Mouse (Mus musculus): ENCODE results near the gene Tdrd7.

Gene Tdrd7

DNA sequence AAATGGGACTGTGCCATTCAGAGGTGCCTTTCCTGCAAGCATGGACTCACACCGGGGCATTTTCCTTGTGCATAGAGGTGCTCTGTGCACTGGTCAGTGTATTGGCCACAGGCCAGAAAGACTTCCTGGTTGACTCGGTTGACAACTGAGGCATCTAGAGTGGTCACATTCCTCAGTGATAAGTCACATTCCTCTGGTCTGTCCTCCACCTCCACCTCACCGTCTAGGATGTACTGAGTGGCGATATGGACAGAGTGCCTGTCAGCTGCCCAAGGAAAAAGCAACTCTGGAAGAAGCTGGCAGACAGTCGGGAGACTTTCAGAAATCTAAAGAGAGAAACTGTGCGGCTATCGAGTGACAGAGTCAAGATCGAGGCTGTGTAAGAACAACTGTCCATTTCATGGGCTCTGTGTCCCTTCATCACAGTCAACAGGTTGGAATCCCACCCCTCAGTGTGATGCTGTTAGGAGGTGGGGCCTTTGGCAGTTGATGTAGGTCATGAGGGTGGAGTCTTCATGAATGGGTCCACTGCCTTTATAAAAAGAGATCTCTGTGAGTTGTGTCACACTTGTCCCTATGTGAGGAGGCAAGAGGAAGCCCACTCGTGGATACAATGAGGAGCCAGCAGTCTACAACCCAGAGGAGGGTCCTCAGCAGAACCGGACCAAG, at the start of gene Tdrd7:
Gene Tdrd7 (plus strand): TSS at position 564 of the 669 bp plus-strand sequence.
- DNase-seq (ENCODE audit: low read depth, low spot score): no peak

DNA sequence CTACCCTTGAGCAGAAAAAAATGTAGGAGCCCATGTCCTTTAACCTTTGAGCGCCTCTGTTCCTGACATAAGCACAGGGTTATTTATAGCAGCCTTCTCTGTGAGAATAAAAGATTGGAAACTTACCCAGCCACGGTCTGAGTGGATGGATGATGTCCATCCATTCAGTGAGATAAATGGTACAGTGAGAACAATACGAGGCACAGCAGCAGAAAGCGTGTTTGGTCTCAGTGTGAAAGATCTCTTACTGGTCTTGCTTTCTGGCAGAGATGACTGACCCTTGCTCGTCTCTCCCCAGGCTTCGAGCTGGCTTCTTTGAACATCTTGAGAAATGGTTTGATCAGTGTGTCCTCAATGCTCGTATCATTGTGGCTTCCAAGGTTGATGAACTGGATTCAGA, 48.0 kb upstream of the Tdrd7 start:
- DNase-seq (ENCODE audit: low read depth, low spot score): no peak

DNA sequence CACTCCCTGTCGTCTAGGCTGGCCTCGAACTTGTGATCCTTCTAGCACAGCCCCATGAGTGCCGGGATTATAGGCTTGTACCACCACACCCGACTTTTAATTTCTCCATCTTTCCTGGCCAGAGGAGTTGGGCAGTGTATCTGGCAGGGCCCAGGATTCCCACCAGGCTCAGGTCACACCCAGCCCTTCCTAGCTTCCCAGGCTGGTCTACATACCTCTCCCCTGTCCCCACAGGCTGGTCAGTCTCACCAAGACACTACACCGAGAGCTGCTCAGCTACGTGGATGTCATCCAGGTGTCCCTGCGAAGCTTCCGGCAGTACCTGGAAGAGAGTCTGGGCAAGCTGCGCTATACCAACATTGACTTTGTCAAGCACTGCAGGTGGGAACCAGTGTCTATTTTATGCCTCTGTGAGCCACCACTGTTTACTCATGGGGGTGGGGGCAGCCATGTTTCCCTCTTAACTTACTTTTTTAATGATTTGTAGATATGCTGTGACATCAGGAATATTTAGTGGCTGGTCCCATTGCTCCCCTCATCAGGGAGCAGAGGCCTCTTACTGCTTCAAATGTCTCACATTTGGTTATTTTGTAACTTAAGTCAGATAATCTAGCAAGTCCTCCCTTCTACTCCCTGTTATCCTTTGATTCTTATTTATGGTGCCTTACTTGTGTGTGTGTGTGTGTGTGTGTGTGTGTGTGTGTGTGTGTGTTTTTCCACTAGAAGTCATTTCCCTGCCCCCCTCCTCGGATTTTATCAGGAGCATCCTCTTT, 43.3 kb upstream of the Tdrd7 start:
- DNase-seq (ENCODE audit: low read depth, low spot score): no peak

DNA sequence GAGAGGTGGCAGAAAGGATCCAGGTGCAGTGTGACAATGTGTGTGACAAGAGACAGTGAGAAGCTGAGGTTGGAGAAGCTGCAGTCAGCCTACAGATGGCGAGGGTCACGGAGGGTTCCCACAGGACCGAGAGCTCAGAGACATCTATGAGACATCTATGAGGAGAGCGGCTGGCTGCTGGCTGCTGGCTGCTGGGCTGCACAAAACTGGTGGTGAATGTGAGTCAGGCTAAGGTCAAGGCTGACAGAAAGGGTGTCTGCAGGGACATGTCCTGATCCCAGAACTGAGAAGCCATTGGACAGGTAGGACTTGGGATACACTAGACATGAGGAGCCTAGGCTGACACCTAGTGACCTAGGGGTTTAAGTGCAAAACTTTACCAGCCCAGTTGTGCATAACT, 41.1 kb upstream of the Tdrd7 start:
- no peak for DNase-seq (ENCODE audit: low read depth, low spot score)

DNA sequence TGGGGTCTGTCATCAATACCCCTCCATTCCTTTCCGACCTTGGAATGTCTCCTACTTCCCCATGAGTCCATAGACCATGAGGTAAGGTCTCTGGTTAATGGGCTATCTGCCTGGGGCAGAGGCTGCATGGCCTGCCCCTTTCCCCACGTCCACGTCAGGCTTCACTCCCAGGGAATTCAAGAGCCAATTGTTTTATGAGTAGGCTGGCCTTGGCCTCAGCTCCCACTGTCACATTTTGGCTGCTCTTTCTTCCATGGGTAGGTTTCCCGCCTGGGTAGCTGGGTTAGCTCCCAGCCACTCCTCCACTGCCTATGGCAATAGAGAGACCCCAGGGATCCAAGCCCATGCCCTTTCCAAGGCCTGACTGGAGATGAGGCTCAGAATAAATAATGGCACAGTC, 36.6 kb upstream of the Tdrd7 start:
- no peak for DNase-seq (ENCODE audit: low read depth, low spot score)

DNA sequence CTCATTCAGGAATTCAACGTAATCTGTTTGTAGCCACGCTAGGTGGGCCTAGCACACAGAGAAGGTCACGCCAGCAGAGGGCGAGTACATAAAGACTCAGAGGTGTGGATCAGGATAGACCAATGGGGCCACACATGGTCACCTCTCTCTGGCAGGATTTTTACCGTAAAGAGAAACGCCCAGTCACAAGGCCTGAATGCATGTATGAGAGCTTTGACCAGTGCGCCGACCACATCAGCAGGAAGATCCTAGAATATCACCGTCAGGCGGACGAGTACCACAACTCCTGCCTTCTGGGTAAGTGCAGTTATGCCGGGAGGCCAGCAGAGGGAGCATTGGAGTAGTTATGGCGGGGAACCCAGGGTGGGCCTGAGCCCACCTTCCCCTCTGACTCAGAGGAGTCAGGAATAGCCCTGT, 23.5 kb upstream of the Tdrd7 start:
- no peak for DNase-seq (ENCODE audit: low read depth, low spot score)

DNA sequence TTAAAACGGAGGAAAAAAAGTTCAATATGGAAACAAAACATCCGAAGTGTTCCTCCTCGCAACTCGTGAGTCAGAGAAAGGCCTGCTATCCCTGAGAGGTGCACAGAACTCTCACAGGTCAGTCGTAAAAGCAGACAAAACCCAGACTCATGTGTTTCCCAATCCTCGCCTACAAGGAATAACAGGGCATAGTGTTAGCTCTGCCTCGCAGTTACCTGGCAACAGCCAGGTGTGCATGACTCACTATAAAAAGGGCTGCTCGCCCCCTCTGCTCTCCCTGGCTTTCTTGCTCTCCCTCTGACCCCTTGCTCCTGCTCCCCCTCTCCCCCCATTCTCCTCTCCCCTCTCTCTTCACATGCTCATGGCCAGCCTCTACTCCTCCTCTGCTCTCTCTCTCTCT, 17.4 kb upstream of the Tdrd7 start:
- no peak for DNase-seq (ENCODE audit: low read depth, low spot score)

DNA sequence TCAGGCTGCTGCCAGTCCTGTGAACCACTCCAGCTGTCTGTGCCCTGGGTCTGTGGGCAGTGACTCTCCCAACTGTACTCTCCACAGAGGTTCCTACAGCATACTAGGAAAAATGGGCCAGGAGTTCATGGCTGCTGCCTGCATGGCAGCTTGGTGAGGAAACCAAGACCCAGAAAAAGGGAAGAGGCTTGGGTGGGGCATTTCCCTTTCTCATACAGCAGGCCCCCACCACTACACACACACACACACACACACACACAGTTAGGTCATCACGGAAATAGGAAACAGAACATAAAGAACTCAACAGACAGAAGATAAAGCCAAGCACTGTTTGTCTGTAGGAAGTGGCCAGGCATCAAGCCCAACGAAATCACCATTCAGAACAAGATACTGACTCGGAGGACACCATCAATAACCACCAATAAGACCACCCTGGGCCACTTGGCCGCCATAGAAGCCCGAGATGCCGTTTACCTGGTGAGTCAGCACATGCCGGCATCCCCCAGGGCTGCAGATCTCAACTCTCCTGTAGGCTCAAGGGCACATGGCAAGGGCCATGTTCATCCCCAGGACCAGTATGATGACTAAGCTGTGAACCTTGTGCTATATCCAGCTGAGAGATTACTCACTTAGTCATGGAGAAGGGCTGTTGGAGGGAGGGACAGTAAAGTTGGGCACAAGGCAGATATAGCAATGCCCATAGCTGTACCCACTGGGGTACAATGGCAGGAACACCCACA, 15.9 kb upstream of the Tdrd7 start:
- DNase-seq (ENCODE audit: low read depth, low spot score): no peak

DNA sequence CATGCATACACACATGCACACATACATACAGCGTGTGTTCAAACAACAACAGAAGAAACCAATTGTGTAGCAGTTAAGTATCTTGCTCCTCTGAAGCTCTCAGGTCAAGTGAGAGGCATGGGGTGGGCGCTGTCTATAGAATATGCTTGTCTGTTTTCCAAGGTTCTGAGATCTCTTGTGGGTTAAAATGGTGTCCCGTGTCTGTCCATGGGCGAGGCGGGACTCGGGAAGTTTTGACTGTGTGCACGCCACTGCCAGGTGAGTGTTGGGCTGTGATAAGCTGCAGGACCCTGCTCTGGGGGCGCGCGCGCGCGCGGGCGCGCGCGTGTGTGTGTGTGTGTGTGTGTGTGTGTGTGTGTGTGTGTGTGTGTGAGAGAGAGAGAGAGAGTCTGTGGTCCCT, 13.3 kb upstream of the Tdrd7 start:
- no peak for DNase-seq (ENCODE audit: low read depth, low spot score)

DNA sequence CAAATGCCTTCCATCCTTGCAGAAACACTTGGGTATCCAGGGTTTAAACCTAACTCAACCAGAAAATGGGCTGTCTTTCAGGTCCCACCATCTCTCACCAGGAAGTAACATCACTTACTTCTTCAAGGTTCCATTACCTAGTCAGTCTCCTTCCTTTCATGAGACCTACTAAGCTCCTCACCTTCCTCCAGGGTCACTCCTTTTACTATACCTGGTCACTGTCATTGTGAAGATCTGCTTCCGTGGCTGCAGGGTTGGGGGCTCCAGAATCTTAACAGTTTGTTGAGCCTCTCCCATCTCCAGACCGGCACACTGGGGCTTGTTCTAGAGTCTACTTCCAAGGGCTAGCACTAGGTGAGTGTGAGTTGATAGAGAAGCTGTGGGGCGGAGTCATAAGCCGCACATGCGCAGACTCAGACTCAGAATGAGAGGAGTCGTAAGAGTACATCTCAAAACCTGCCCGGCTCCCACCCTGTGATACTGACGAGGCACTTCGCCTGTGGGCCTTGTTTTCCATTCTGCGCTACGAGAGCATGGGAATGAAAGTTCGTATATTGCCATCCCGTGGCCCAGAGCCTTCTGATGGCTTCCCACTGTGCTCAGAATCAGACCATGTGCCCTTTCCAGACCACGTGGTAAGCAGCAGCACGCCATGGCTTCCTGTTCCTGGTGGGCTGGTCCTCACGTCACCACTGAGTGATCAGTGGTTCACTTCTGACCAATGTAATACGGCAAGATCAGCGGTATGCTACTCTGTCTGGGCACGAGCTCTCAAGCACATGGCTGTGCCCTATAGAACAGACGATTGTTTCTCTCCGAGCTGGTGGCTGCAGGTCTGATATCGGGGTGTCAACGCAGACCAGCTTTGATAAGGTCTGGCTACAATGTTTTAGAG, 11.9 kb upstream of the Tdrd7 start:
- DNase-seq (ENCODE audit: low read depth, low spot score): no peak

DNA sequence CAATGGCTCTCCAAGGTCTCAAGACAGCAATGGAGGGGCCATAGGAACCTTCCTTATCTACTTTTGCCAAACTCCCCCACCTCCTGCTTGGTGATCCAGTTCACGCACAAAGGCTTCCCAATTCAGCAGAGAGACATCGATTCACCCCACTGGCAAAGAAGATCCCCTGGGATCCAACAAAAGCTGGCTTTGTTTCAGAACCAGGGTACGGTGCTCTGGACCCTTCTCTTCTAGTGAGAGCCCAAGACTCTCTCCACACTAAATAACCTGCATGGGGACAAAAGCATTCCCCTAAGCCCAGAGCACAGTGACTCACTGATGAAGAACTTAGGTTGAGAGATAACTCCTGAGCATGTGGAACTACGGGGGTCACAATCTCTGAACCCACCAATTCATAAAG, 9.9 kb upstream of the Tdrd7 start:
- no peak for DNase-seq (ENCODE audit: low read depth, low spot score)

DNA sequence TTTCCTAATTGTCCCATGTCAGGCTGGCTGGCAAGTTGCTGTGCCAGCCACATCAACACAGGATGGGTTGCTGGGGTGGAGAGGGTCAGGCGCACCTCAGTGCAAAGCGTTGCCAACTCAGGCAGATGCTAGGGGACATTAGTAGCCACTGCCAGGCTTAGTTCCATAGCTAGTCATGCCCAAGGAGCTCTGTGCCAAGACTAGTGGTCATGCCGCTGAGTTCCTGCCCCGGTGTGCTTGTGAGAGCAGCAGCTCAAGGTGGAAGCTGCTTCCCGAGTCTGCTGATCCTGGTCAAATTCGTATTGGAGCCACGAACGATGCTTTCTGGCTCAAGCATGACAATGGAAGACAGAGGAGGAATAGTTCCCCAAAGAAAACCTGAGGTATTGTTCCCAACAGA, 9.0 kb upstream of the Tdrd7 start:
- no peak for DNase-seq (ENCODE audit: low read depth, low spot score)

DNA sequence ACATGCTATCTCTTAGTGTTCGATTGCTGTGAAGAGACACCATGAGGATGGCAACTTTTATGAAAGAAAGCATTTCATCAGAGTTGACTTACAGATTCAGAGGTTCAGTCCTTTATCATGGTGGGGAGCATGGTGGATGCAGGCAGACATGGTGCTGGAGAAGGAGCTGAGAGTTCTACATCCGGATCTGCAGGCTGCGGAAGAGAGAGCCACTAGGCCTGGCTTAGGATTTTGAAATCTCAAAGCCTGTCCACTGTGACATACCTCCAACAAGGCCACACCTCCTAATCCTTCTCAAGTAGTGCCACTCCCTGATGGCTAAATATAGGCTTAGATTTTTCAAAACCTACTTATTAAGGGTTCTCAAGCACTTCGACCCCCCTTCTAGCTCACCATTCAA, 8.4 kb upstream of the Tdrd7 start:
- no peak for DNase-seq (ENCODE audit: low read depth, low spot score)

DNA sequence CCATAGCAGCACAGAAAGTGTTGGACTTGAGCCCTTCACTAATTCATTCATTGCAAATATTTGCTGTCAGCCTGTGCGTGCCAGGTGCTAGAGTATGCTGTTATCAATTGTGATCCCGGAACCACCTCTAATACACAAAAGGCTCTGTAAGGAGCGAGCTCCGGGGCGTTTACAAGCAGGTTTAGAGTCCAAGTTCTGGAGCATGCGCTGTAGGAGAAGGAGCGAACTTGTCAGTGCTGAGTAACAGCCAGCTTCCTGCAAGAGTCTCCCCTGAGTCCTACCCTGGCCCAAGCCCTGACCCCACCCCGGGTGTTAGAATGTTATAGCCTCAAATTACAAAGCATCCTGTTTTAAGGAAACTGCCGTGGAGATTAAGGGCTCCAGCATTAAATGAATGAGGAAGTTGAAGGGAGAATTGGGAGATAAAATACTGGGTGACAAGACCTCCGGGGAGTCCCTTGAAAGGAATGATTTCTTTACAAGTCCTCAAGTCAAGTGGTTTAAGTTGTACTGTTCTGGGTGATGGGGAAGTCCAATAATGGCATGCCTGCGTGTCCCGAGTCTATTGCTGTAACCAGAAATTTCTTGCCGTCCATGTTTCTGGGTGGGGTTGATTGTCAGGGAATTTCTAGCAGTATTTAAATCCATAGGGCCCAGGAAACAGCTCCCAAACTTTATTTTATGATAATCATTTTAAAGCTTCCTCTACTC, 758 bp downstream of the Tdrd7 start:
- DNase-seq (ENCODE audit: low read depth, low spot score): no peak

DNA sequence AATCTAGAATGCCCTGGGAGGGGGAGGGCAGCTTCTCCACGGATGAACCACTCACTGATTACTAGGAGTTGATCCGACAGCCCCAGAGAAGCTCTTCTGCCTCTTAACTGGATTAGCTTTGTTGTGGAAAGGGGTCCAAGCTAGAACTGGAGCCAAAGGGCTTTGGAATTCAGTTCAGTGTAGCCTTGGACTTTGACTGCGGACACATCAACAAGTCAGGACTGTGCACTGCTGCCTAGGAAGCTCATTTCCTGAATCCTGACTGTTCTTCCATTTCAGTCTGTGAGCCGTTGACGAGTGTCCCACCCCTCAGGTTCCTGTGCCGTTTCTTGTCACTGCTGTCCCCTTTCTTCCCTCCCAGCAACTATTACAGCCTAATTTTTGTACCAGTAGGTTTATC, 1.6 kb downstream of the Tdrd7 start:
- DNase-seq (ENCODE audit: low read depth, low spot score): no peak

DNA sequence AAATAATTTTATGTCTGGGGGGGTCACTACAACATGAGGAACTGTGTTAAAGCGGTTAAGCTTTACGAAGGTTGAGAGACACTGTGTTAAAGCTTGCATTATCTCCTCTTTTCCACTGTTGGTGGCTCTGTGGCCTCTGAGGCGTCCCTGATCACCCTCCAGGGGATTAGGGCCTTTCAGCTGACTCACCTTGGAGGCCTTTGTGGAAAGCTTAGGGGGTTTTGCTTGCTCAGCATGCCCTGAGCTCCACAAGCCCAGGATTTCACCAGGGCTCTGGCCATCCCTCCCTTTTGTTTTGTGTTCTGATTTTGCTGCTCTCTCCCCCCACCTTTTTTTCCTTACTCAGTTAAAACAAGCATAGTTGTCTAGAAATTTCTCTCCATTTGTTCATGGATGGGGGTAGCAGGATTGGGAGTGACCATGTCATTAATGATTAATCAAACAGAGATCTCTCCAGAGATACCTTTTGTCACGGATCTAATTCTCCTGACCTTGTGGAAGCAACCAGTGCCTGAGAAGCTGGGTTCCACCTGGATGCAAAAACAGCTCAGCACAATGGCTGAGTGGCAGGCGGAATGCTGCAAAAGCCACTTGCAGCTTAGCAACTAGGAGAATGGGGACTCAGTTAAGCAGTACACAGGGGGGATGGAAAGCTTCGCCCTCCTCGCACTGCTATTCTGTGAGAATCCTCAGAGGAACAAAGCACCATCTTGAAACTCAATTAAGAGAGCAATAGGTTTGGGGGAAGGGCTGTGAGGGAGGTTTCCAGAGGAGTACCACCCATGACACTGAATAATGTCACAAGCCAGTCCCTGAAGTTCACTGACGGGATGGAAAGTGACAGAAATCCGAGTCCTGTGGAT, 2.6 kb downstream of the Tdrd7 start:
- DNase-seq (ENCODE audit: low read depth, low spot score): no peak

DNA sequence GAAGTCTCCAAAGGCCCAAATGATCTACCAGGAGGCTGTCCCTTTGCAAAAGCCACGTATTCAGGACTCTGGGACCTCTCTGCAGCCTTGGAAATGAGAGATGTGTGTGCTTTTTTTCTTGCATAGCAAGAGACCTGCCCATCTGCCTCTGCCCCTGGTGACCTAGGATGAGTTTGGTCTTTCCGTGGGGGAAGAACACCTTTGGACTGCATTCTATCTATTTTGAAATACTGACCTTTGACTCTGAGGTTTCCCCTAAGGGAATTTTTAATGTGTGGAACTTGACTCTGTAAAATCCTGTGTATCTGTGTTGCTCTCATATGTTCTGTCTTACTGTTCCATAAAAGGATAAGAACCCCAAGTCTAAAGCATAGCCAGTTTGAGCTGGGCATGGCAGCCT, 3.9 kb downstream of the Tdrd7 start:
- no peak for DNase-seq (ENCODE audit: low read depth, low spot score)

DNA sequence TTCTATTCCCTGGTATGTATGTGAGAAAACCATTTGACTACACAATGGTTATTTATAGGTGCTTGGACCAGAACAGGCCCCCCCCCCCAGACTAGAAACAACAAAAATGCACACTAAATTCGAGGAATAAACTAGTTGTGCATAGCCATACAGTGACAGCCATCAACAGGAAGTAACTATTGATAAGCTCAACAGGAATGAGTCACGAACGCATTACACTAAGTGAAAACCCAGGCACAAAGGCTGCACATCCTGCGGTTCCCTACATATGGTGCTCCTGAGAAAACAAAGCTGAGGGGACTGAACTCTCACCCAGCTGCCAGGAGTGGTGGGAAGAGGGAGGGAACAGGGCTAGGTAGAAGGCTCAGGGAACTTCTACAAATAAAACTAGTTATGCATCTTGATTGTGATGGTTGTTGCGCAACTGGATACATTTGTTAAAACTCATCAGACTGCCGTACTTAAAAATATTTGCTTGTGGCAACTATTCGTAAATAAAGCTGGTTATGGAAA, 5.0 kb downstream of the Tdrd7 start:
- no peak for DNase-seq (ENCODE audit: low read depth, low spot score)

DNA sequence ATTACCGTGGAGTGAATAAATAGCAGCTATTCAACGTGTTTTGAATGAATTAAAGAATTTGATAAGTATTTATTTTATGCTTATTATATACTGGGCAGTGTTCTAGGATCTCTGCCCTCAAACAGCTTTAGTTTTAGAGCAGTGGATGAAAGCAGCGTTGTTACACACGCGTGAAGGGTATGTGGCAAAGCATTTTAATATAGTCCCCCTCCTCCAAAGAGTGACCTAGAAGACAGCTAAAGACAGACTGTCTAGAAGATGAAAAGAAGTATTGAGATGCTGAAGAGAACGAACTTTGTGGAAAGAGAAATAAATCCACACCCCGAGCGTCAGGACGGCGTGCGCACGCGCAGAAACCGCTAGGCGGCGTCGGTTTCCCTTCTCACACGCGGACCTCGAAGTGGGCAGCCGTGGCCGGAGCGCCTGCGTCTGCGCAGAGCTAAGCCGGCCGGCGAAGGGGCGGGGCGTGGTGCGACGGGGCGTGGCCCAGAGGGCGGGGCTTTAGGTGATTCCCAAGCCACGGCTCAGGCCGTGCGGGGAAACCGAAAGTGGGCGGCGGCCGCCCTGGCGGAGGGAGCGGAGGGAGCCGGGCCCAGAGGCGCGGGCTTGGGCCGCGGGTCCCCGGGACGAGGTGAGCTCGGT, 6.8 kb downstream of the Tdrd7 start:
- peak; percentile 76 for DNase-seq (ENCODE audit: low read depth, low spot score)
